Mouse (Mus musculus) ZHBTc4 (cell line): ENCODE results near the gene Utrn.

Experiments
- DNase-seq: peaks from one replicate; pipeline ENCODE4 v3.0.0-alpha.2; 2011; ENCODE audit warnings: low read depth, low spot score

Utrn gene

GRCm38 (mm10) chr10:12869029-12869671 lies at the start of gene Utrn:
TSS of gene Utrn (minus strand) at chr10:12869365.
- peak; percentile 93 for DNase-seq

GRCm38 (mm10) chr10:12917626-12918025 lies 48.5 kb upstream of the Utrn start:
- DNase-seq, result peak; percentile 13

DNA sequence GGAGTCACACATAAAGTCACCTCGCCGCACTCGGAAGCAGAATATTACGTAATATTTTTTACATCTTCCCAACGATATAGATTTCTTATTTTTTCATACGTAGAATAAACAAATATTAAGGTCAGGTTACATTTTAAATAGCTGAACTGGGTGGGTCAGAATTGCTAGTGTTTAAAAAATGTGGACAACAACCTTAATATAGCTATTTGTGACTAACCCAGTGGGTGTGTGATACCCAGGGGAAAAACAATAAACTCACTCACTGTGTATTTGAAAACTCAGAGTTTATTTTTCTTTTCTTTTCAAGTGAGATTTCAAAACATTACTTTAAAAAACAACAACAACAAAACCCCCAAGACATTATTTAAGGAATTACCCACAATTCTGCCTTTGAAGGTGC lies 47.2 kb upstream of the Utrn start:
- no peak for DNase-seq

- DNase-seq, result peak; percentile 44
Observed at GRCm38 (mm10) chr10:12915826-12916225, 46.7 kb upstream of the Utrn start.

DNA sequence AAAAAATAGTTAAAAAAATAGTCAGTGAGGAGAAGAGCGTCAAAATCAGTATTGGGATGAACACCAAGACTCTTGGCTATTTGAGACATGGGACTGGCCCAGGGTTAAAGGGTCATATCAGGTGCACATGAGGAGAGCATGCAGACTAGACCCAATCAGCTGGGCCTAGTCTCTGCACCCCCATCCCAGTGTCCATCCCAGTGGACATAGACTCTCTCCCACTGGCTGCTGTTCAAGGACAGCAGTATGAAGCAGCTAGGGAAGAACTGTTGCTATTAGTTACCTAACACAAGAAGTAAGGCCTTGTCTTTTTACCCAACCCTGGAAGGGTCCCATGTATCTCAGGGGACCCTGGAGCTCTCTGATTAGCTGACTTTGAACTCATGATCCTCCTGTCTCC lies 45.0 kb upstream of the Utrn start:
- DNase-seq, result no peak

GRCm38 (mm10) chr10:12911981-12912530 lies 42.9 kb upstream of the Utrn start:
- peak; percentile 70 for DNase-seq

GRCm38 (mm10) chr10:12911451-12911850 lies 42.3 kb upstream of the Utrn start:
- DNase-seq, result peak; percentile 35

DNA sequence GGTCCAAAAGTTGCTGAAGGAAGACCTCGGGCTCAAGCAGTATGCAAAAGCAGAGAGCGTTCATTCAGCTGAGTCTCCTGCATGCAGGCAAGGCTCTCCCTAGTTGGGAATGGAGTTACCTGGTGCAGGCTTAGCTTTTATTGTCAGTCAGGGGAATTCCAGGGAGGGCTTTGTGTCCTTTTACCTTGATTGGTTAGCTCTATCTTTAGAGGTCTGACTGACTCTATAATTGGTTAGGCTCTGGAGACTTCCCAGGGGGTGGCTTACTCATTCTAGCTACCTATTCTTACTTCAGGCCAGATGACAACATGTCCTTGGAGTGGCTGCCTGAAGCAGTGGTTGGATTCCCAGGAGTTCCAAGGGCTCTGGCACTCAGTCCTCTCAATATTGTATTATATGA lies 40.7 kb upstream of the Utrn start:
- peak; percentile 27 for DNase-seq

DNA sequence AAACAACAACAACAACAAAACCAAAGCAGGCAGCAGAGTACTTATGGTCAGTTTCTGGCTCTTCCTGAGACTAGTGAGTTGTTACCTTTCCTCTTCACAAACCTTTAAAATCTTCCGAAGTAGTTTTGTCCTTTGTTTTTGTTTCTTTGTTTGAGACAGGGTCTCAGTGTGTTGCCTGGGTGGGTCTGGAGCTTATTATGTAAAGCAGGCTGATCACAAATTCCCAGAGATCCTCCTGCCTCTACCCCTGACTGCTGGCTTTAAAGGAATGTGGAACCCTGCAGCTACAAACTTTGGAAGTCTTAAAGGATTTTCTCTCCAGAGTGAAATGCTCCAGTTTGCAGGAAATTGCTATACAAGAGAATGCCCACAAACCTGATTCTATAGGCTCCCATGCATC lies 40.0 kb upstream of the Utrn start:
- DNase-seq, result peak; percentile 47

DNA sequence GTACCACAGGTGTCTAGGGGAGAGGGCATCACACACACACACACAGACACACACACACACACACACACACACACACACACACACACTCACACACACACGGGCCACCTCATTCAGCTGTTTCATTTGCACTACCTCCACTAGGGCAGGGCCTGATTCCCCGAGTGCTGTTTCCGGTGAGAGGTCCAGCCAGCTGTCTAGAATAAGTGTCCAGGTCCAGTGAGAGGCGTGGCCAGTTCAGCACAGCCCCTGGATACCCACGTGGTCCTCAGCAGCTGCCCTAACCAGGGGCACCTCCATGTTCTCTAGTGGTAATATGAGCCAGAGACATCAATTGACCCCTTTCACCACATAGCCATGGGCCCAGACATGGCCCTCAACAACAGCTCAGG lies 35.0 kb upstream of the Utrn start:
- no peak for DNase-seq

DNA sequence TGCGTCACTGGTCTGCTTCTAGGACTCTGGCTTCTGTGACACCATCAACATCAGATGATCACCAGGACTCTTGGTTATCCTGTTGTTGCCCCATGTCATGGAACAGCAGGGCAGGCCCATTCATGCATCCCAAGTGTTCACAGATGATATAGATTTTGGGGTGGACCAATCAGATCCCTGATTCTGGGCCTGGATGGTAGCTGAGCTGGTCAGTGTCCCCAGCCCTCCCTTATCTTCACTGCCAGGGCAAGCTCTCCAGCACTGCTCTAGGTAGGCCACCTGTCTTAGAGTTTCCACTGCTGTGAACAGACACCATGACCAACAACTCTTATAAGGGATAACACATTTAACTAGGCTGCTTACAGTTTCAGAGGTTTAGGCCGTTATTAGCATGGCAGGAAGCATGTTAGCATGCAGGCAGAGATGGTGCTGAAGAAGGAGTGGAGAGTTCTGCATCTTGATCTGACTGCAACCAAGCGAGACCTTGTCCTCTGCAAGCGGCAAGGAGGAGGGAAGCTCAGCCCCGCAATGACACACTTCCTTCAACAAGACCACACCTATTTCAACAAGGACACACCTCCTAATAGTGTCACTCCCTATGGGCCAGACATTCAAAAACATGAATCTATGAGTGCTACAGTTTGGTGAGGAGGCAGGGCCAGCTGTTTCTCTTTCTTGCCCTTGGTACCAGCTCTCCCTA lies 34.4 kb upstream of the Utrn start:
- no peak for DNase-seq

- no peak for DNase-seq
Observed at GRCm38 (mm10) chr10:12899901-12900300, 30.7 kb upstream of the Utrn start.

GRCm38 (mm10) chr10:12893339-12893738 lies 24.2 kb upstream of the Utrn start:
- DNase-seq, result no peak

DNA sequence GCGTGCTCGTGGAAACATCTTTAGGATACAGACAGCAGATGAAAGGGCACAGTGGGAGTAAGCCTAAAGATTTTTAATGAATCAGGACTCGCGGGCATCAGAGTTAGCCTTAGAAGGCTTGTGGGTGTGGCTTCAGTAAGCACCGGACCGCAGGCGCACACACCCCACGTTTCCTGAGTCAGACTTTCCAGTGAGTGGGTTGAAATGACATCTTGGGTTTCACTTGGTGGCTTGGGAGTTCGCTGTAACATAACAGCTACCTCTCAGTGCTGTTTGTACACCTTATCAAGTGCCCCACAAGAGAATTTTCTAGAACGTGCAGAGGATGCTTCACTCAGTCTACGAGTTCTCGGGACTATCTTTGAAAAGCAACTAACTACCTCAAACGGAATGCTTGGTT lies 19.2 kb upstream of the Utrn start:
- peak; percentile 30 for DNase-seq

DNA sequence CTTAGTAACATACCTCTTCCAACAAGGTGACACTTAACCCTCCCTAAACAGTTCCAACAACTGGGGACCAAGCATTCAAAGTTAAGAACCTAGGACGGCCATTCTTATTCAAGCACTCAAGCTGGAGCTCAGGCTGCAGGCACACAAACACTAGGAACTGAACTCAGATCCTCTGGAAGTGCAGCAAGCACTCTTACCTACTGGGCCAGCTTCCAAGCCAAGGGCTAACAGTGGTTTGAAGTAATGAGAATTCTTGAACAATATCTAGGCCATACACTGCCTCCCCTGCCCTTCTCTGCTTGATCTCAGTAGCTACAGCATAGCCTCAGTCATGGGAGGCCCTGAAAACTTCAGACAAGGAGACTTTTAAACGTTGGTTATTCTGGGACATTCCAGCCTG lies 18.6 kb upstream of the Utrn start:
- DNase-seq, result no peak

GRCm38 (mm10) chr10:12884308-12884948 lies 15.3 kb upstream of the Utrn start:
- no peak for DNase-seq

- peak; percentile 55 for DNase-seq
Observed at GRCm38 (mm10) chr10:12881911-12882310, 12.7 kb upstream of the Utrn start.

DNA sequence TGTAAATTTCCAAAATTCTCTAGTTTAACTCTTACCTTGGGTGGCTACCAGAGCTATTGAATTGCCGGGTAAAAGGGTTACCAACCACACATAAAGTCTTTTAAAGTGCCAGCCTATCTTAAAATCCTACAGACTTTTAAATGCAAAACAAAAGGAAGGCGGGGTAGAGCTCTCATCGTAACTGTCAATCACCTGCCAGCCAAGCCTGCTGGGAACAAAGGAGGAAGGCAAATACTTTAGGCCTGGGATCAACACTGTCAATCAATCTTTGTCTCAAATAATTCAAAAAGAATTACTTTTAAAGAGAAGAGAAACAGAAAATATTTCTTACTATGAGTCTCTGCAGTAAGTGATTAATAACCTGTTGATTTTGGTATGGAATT lies 10.1 kb upstream of the Utrn start:
- DNase-seq, result no peak

GRCm38 (mm10) chr10:12878661-12879312 lies 9.6 kb upstream of the Utrn start:
- peak; percentile 81 for DNase-seq

GRCm38 (mm10) chr10:12876426-12876825 lies 7.3 kb upstream of the Utrn start:
- no peak for DNase-seq

GRCm38 (mm10) chr10:12875410-12875809 lies 6.2 kb upstream of the Utrn start:
- DNase-seq, result no peak

GRCm38 (mm10) chr10:12874577-12875277 lies 5.6 kb upstream of the Utrn start:
- no peak for DNase-seq
